Mouse (Mus musculus) liver, postnatal 0 days (tissue): Measurements from ENCODE around the gene Gprc5a. TPM values are rescaled to one million over a fixed set of nuclear protein-coding genes. Genes with fewer than 3 reads are reported as not detected.

Experiments
- ATAC-seq: fragments of 200-750 bp; cut with Nextera tagmentation; 2 replicates; pipeline ENCODE4 v1.8.0; 2017; ENCODE audit warnings: mild to moderate bottlenecking, moderate library complexity
- DNase-seq: peaks from one replicate; pipeline ENCODE4 v3.0.0-alpha.2; 2016
- H3K27ac ChIP-seq: fragments of 300-500 bp; sonication (generic); 2 replicates; pipeline ENCODE4 v1.5.1; 2014; ENCODE audit warnings: antibody characterized with exemption, moderate library complexity, mild to moderate bottlenecking, low read depth
- H3K27me3 ChIP-seq: fragments of 300-500 bp; sonication (generic); 2 replicates; pipeline ENCODE4 v1.6.1; 2014; ENCODE audit warnings: low read length, control low read depth, mixed read lengths; ENCODE audit not compliant: insufficient read depth
- H3K36me3 ChIP-seq: fragments of 300-500 bp; sonication (generic); replicated peaks from 2 replicates; pipeline ENCODE4 v1.6.1; 2014; ENCODE audit warnings: mild to moderate bottlenecking, control low read depth, low read length, moderate library complexity, mixed read lengths; ENCODE audit not compliant: insufficient read depth
- H3K4me1 ChIP-seq: fragments of 300-500 bp; sonication (generic); 2 replicates; pipeline ENCODE4 v1.6.1; 2014; ENCODE audit warnings: antibody characterized with exemption, mild to moderate bottlenecking, control low read depth; ENCODE audit not compliant: insufficient read depth
- H3K4me2 ChIP-seq: fragments of 300-500 bp; sonication (generic); 2 replicates; pipeline ENCODE4 v1.6.1; 2014; ENCODE audit warnings: low read depth, mild to moderate bottlenecking, low read length, moderate library complexity, mixed read lengths
- H3K4me3 ChIP-seq: fragments of 300-500 bp; sonication (generic); 2 replicates; pipeline ENCODE4 v1.5.1; 2014; ENCODE audit warnings: low read depth, low read length
- H3K9ac ChIP-seq: fragments of 300-500 bp; sonication (generic); replicated peaks from 2 replicates; pipeline ENCODE4 v1.6.1; 2014; ENCODE audit warnings: mild to moderate bottlenecking, moderate library complexity
- H3K9me3 ChIP-seq: fragments of 300-500 bp; sonication (generic); 2 replicates; pipeline ENCODE4 v1.6.1; 2016; ENCODE audit warnings: mild to moderate bottlenecking, control low read depth, low read length, mixed read lengths
- CTCF ChIP-seq: sonication (generic); IDR thresholded peaks from 2 replicates; pipeline ENCODE4 v1.5.1; 2016; ENCODE audit warnings: antibody characterized with exemption, low read depth
- EP300 ChIP-seq: IDR thresholded peaks from 2 replicates; pipeline ENCODE4 v1.6.1; 2016; ENCODE audit warnings: antibody characterized with exemption, low read depth, mild to moderate bottlenecking
- WGBS: fragments of 180-500 bp; shearing (Covaris S2); extraction: QIAGEN DNeasy Blood & Tissue Kit; methylation state at CpG from one replicate; pipeline ENCODE4 v1.1.7; 2014; ENCODE audit not compliant: insufficient replicate concordance; 5-methylcytosine and 5-hydroxymethylcytosine counted together
- polyA plus RNA-seq: library from polyadenylated mRNA; unstranded; fragments of >200 nt; fragmentation: Nextera tagmentation; extraction: Ambion mirVana; gene quantifications from 2 replicates; pipeline ENCODE4 v1.2.1, GENCODE M21; 2015

Gprc5a gene
- 0.21 and 0.32 TPM in 2 replicates for polyA plus RNA-seq

DNA sequence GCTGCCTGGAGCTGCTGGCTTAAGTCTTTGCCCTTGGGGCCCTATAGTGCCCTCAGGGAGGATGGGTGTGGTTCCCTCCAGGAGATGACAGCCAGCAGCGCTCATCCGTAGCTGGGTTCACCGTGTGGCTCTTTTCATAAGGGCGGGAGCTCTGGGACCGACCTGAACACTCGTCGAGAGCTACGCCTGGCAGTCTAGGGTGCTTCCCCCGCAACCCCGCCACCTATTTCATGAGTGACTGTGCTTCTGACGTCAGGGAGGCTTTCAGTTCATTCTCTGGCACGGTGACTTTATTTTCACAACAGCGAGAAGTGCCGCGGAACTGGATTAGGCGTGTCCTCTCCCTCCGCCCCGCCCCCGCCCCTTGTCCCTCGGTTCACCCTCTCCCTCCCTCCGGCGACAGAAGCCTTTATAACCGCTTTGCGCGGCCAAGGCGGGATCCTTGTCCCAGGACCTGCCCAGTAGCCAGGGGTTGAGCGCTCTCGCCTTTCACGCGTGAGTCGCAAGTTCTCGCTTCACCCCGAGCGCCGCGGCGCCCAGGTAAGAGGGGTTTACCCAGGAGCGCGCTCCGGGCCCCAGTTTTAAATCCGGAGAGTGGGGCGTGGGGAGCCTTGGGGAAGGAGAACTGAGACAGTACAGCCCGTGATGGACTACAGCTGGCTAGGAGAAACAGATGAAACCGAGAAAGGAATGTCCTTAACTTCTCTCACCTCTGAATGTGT is at the start of gene Gprc5a:
Gene Gprc5a, plus strand, starts transcription at position 416 of the 722 bp plus-strand sequence.
- peak; percentile 75 for DNase-seq
- peak; percentile 90 for ATAC-seq
- Histone ChIP-seq H3K4me2 (peak within 1 kb of the TSS; percentile 79), H3K27me3 (0 out of 2 replicates have a peak, but pooled peaks cover 8% of the 10 kb centered on the region), H3K9me3 (no peaks in the 10 kb centered on the region), H3K36me3 (no peaks in the 10 kb centered on the region), H3K9ac (peak within 1 kb of the TSS; percentile 47; the same call in 1 of the 2 replicates), H3K4me3 (peak within 1 kb of the TSS; percentile 54), H3K27ac (no peak within 1 kb of the TSS), H3K4me1 (peaks cover 7% of the 10 kb centered on the region; the same call in 1 of the 2 replicates)
- TF ChIP-seq CTCF (no peak), EP300 (no peak)
- 1% methylated on average over 44 of the region's 44 CpGs for WGBS

DNA sequence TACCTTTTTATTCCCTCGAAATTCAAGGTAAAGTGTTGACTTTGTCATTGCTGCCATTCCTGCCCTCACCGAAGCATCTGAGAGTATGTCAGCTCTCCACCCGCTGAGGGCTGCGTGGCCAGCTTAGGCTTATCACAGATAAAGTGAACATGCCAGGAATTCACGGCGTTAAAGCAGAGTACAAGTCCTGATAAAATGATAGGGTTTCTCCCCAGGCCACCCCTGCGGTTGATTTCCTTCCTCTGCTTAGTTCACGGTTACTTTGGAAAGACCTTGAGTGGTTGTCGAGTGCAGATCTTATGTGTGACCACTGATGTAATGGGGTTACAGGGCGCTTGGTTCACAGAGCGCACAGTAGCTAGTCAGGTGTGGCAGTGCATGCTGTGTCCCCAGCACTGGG is 48.2 kb upstream of the Gprc5a start:
- ATAC-seq (no peak), DNase-seq (no peak)
- TF ChIP-seq EP300: no peak
- TF ChIP-seq CTCF: no peak
- WGBS: 63% methylated on average over 11 of the region's 11 CpGs
- Histone ChIP-seq H3K27ac (no peak overlapping the region), H3K9me3 (no peaks in the 10 kb centered on the region), H3K4me2 (no peak overlapping the region), H3K4me3 (no peak overlapping the region), H3K4me1 (peaks cover 5% of the 10 kb centered on the region; the same call in 1 of the 2 replicates), H3K36me3 (peaks cover 78% of the 10 kb centered on the region), H3K9ac (no peak overlapping the region), H3K27me3 (no peaks in the 10 kb centered on the region)

DNA sequence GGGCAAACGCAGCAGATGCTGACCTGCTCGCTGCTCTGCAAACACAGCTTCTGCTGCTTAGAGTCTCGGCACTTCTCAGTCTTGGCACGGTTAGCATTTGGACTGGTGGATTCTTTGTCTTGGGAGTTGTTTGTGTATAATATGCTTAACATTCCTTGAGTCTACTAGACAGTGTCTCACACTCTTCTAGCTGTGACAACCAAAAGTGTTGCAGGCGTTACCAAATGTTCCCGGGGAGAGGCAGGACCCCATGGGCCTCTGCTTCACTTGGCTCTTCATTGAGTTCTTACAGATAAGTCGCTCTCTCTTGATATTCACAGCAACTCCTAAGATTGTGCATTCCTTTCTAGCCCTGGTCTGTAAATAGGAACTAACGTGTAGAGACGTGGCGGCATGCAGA is 45.9 kb upstream of the Gprc5a start:
- WGBS: 85% methylated on average over 10 of the region's 10 CpGs
- TF ChIP-seq EP300: no peak
- TF ChIP-seq CTCF: no peak
- Histone ChIP-seq H3K9me3 (no peaks in the 10 kb centered on the region), H3K36me3 (peaks cover 91% of the 10 kb centered on the region), H3K27me3 (no peaks in the 10 kb centered on the region), H3K9ac (no peak overlapping the region), H3K4me2 (no peak overlapping the region), H3K27ac (no peak overlapping the region), H3K4me1 (no peaks in the 10 kb centered on the region), H3K4me3 (no peak overlapping the region)
- no peak for DNase-seq
- ATAC-seq: no peak

DNA sequence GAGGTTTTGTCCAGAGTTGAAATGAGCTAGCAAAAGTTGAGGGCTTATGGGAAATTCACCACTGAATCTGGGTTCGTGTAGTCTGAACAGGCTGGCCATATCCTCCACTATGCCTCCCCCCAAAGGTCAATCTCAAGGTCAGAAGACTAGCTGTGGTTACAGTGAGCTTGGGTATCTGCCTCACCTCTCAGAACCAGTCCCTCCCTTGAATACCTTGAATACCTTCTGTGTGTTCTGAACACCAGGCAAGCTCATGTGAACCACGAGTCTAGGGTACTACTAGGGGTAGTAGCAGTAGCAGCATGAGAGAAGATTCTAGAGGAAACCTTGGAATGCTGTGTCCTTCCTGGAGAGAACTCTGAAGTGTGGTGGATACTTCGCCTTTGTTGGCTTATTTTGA is 43.8 kb upstream of the Gprc5a start:
- ATAC-seq: no peak
- WGBS: 83% methylated on average over 3 of the region's 3 CpGs
- TF ChIP-seq EP300 (no peak), CTCF (no peak)

DNA sequence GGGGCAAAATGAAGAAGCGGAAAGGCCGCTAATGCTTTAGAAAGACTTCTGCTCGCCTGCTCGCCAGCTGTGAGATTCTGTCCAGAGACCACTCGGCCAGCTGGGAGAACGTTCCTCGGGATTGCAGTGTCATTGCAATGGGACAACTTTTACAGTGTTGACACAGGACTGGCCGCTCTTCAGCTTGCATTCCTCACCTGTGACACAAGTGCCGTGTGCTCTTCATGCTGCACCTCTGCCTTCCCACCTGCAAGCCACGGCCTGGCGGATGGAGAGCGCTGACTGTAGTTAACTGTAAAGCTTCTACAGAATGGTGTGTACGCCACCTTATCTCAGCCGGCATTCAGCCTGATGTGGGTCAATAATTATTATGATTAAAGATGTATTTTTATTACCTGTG is 42.1 kb upstream of the Gprc5a start:
- Histone ChIP-seq H3K36me3 (peaks cover 55% of the 10 kb centered on the region), H3K4me1 (no peaks in the 10 kb centered on the region), H3K9me3 (no peaks in the 10 kb centered on the region), H3K4me3 (no peak overlapping the region), H3K4me2 (no peak overlapping the region), H3K27ac (no peak overlapping the region), H3K9ac (no peak overlapping the region), H3K27me3 (no peaks in the 10 kb centered on the region)
- no peak for ATAC-seq
- 84% methylated on average over 14 of the region's 14 CpGs for WGBS
- DNase-seq: no peak
- TF ChIP-seq CTCF (no peak), EP300 (no peak)

More for the DNA sequence above, 43.8 kb upstream of the Gprc5a start:
- peaks cover 72% of the 10 kb centered on the region for H3K36me3 ChIP-seq
- no peak overlapping the region for H3K27ac ChIP-seq
- no peak overlapping the region for H3K4me3 ChIP-seq
- H3K4me2 ChIP-seq: no peak overlapping the region
- no peak overlapping the region for H3K9ac ChIP-seq
- no peaks in the 10 kb centered on the region for H3K4me1 ChIP-seq
- DNase-seq: no peak
- H3K27me3 ChIP-seq: no peaks in the 10 kb centered on the region
- H3K9me3 ChIP-seq: no peaks in the 10 kb centered on the region

DNA sequence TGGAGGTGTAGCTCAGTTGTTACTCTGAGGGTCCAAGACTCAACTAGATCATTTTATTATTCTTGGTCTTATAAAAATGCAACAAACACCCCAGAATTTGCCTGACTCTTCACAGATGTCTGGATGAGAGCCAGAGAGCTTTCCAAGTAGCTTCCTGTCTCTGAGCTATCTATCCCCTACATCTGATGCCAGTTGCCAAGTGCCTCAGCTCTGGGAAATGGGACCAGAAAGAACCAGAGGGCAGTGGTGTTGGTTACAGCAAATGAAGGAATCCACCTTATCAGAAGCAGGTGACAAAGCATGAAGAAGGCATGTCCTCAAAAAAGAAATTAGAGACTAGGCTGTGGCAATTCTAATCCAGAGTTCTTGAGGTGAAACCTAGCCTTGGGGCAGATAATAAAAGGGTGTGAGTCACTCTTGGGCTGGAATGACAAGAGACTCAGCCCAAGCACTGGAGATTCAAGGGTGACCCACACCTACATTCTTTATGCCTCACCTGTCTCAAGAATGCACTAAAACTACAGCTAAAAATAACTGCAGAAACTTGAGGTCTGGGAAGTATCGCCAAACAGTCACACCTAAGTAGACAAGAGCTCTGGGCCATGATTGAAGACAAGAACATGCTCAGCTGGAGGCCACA is 40.5 kb upstream of the Gprc5a start:
- no peaks in the 10 kb centered on the region for H3K9me3 ChIP-seq
- peaks cover 40% of the 10 kb centered on the region for H3K36me3 ChIP-seq
- no peak overlapping the region for H3K27ac ChIP-seq
- H3K4me2 ChIP-seq: no peak overlapping the region
- H3K4me1 ChIP-seq: no peaks in the 10 kb centered on the region
- DNase-seq (no peak), ATAC-seq (no peak)
- 83% methylated on average over 1 of the region's 1 CpGs for WGBS
- H3K27me3 ChIP-seq: no peaks in the 10 kb centered on the region
- H3K9ac ChIP-seq: no peak overlapping the region
- H3K4me3 ChIP-seq: no peak overlapping the region
- TF ChIP-seq EP300: no peak
- no peak for TF ChIP-seq CTCF
